Mouse (Mus musculus): ENCODE measurements around the gene Gnl1.
"Not testable (repeated sequence)": the region's sequence is repeated elsewhere in the genome, so short reads cannot be mapped to it uniquely, and the experiment has no call there.

Gnl1 gene

GRCm38 (mm10) chr17:35979401-35980362, at the start of gene Gnl1, which contains the start of gene Prr3:
Gene Gnl1 (plus strand): TSS chr17:35979851.
Gene Prr3 (minus strand): TSS chr17:35980236.
- peak; percentile 96 for DNase-seq (ENCODE audit: low read depth, low spot score)

GRCm38 (mm10) chr17:35930627-35931026, 49.0 kb upstream of the Gnl1 start:
- no peak for DNase-seq (ENCODE audit: low read depth, low spot score)

GRCm38 (mm10) chr17:35932608-35933007, 47.0 kb upstream of the Gnl1 start:
- DNase-seq (ENCODE audit: low read depth, low spot score) = no peak

- DNase-seq (ENCODE audit: low read depth, low spot score) = not testable (repeated sequence)
Observed at GRCm38 (mm10) chr17:35935763-35936162, 43.9 kb upstream of the Gnl1 start.

GRCm38 (mm10) chr17:35937700-35938348, 41.8 kb upstream of the Gnl1 start:
- DNase-seq (ENCODE audit: low read depth, low spot score) = peak; percentile 81

- DNase-seq (ENCODE audit: low read depth, low spot score) = no peak
Observed at GRCm38 (mm10) chr17:35939108-35939507, 40.5 kb upstream of the Gnl1 start.

GRCm38 (mm10) chr17:35939941-35940340, 39.7 kb upstream of the Gnl1 start:
- DNase-seq (ENCODE audit: low read depth, low spot score) = peak; percentile 65

GRCm38 (mm10) chr17:35950946-35951345, 28.7 kb upstream of the Gnl1 start:
- DNase-seq (ENCODE audit: low read depth, low spot score) = not testable (repeated sequence)

GRCm38 (mm10) chr17:35952559-35952958, 27.1 kb upstream of the Gnl1 start:
- DNase-seq (ENCODE audit: low read depth, low spot score) = not testable (repeated sequence)

- DNase-seq (ENCODE audit: low read depth, low spot score) = no peak
Observed at GRCm38 (mm10) chr17:35954665-35955064, 25.0 kb upstream of the Gnl1 start.

- no peak for DNase-seq (ENCODE audit: low read depth, low spot score)
Observed at GRCm38 (mm10) chr17:35958533-35959223, 21.0 kb upstream of the Gnl1 start.

GRCm38 (mm10) chr17:35963279-35963678, 16.4 kb upstream of the Gnl1 start:
- peak; percentile 61 for DNase-seq (ENCODE audit: low read depth, low spot score)

- DNase-seq (ENCODE audit: low read depth, low spot score) = no peak
Observed at GRCm38 (mm10) chr17:35967621-35968020, 12.0 kb upstream of the Gnl1 start.

- peak; percentile 96 for DNase-seq (ENCODE audit: low read depth, low spot score)
Observed at GRCm38 (mm10) chr17:35969418-35970389, 9.9 kb upstream of the Gnl1 start, which contains the start of gene Abcf1. Gene Abcf1 (minus strand): TSS chr17:35969761.

GRCm38 (mm10) chr17:35972131-35972530, 7.5 kb upstream of the Gnl1 start:
- DNase-seq (ENCODE audit: low read depth, low spot score) = peak; percentile 33

GRCm38 (mm10) chr17:35978811-35979400, 745 bp upstream of the Gnl1 start:
- DNase-seq (ENCODE audit: low read depth, low spot score) = no peak

- DNase-seq (ENCODE audit: low read depth, low spot score) = peak; percentile 68
Observed at GRCm38 (mm10) chr17:35980363-35980754, 708 bp downstream of the Gnl1 start.

- DNase-seq (ENCODE audit: low read depth, low spot score) = no peak
Observed at GRCm38 (mm10) chr17:35981776-35982175, 2.1 kb downstream of the Gnl1 start.

GRCm38 (mm10) chr17:35991781-35992180, 12.1 kb downstream of the Gnl1 start:
- no peak for DNase-seq (ENCODE audit: low read depth, low spot score)

- peak; percentile 87 for DNase-seq (ENCODE audit: low read depth, low spot score)
Observed at GRCm38 (mm10) chr17:35993675-35994074, 14.0 kb downstream of the Gnl1 start.

Data from 3T3-L1 (cell line).